Mouse (Mus musculus) stomach, embryonic 16.5 days (tissue): ENCODE results near the gene Pkp4. TPM values are rescaled to one million over a fixed set of nuclear protein-coding genes. Genes with fewer than 3 reads are reported as not detected.
A peak's percentile ranks its signal among the peaks of the same experiment; 100 is the strongest.

Source experiments
- ATAC-seq: fragments of 200-750 bp; cut with Nextera tagmentation; 2 replicates; pipeline ENCODE4 v1.8.0; 2017; ENCODE audit warnings: moderate number of reproducible peaks, moderate TSS enrichment; ENCODE audit not compliant: insufficient read depth, low FRiP score
- H3K27ac ChIP-seq: fragments of 300-500 bp; sonication (generic); 2 replicates; pipeline ENCODE4 v1.5.1; 2014; ENCODE audit warnings: low read length
- H3K27me3 ChIP-seq: fragments of 300-500 bp; sonication (generic); 2 replicates; pipeline ENCODE4 v1.6.1; 2014; ENCODE audit warnings: low read length, control low read depth, mixed read lengths; ENCODE audit not compliant: control insufficient read depth, insufficient read depth
- H3K36me3 ChIP-seq: fragments of 300-500 bp; sonication (generic); 2 replicates; pipeline ENCODE4 v1.6.1; 2014; ENCODE audit warnings: low read length; ENCODE audit not compliant: control insufficient read depth, insufficient read depth
- H3K4me1 ChIP-seq: fragments of 300-500 bp; sonication (generic); 2 replicates; pipeline ENCODE4 v1.6.1; 2014; ENCODE audit warnings: low read length, control low read depth, mixed read lengths; ENCODE audit not compliant: control insufficient read depth, insufficient read depth
- H3K4me2 ChIP-seq: fragments of 300-500 bp; sonication (generic); 2 replicates; pipeline ENCODE4 v1.6.1; 2014; ENCODE audit warnings: low read depth, low read length, mixed read lengths
- H3K4me3 ChIP-seq: fragments of 300-500 bp; sonication (generic); replicated peaks from 2 replicates; pipeline ENCODE4 v1.5.1; 2014; ENCODE audit warnings: mild to moderate bottlenecking, low read length
- H3K9ac ChIP-seq: fragments of 300-500 bp; sonication (generic); 2 replicates; pipeline ENCODE4 v1.6.1; 2014; ENCODE audit warnings: low read length
- H3K9me3 ChIP-seq: fragments of 300-500 bp; sonication (generic); replicated peaks from 2 replicates; pipeline ENCODE4 v1.6.1; 2016; ENCODE audit warnings: low read length, control low read depth; ENCODE audit not compliant: control insufficient read depth
- WGBS: fragments of 180-500 bp; shearing (Covaris S2); extraction: QIAGEN DNeasy Blood & Tissue Kit; methylation state at CpG from one replicate; pipeline ENCODE4 v1.1.7; 2014; 5-methylcytosine and 5-hydroxymethylcytosine counted together
- polyA plus RNA-seq: library from polyadenylated mRNA; unstranded; fragments of >200 nt; fragmentation: Nextera tagmentation; extraction: Ambion mirVana; gene quantifications from 2 replicates; pipeline ENCODE4 v1.2.1, GENCODE M21; 2015

Gene Pkp4
- polyA plus RNA-seq, 1 experiment from 2014 or later = 30.0 TPM

DNA sequence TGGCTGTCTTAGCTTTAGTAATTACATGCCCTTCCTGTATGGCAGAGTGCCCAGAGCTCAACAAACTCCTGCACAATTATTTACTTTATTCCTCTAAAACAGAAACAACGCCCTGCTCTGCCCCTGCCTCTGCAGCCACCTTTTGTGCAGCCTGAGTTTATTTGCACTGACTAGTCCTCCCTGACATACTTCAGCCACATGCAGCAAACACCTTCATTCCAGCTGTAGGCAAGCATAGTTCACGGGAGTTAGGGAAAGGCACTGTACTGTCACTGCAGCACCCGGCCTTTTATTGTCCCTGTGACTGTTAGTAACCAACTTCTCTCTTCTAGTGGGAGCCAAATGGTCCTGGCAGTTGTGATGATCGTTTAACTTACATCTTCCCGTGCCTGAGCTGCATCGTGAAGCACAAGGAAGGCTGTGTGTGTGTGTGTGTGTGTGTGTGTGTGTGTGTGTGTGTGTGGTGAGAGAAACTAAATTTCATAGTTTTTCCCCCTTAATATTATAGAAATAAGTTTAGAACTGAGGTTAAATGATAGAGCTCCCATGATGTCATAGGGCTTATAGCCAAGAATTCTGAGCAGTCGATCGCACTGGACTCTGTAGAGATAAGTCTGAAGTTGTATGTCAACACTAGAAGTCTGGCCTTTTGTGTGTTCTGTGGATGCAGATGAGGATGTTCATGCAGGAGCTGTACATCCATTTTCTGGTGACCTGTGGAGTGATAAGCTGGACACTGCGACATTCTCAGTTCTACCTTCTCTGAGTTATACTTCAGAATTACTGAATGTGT is 59.5 kb downstream of the Pkp4 start:
- Histone ChIP-seq H3K9ac (no peak overlapping the region), H3K27me3 (no peaks in the 10 kb centered on the region), H3K27ac (peak overlapping the region; percentile 61), H3K4me2 (peak overlapping the region; percentile 22; the same call in 1 of the 2 replicates), H3K9me3 (no peaks in the 10 kb centered on the region), H3K36me3 (no peaks in the 10 kb centered on the region), H3K4me1 (peaks cover 13% of the 10 kb centered on the region), H3K4me3 (no peak overlapping the region)
- 21% methylated on average over 9 of the region's 9 CpGs for WGBS
- ATAC-seq = peak; percentile 88; the same call in 1 of the 2 replicates

DNA sequence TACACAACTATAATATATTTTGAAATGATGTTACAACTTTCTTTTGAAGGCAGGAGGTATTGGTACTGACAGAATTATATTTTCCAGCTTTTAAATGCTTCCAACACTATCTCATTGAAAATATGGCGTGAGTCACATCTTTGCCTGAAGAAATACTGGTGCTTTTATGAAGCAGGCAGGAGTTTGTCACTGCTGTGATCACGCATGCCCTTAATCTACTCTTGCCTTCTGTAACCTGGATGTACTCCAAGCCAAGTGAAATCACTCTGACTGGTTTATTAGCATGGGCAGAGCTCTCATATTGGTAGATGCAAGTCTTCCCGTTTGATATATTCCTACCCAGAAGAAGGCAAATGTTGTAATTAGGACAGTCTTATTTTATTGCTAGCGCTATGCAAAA is 65.7 kb downstream of the Pkp4 start:
- no peaks in the 10 kb centered on the region for H3K9me3 ChIP-seq
- H3K9ac ChIP-seq = no peak overlapping the region
- no peak overlapping the region for H3K4me3 ChIP-seq
- 80% methylated on average over 4 of the region's 4 CpGs for WGBS
- H3K27me3 ChIP-seq = no peaks in the 10 kb centered on the region
- H3K4me1 ChIP-seq = no peaks in the 10 kb centered on the region; the same call in 1 of the 2 replicates
- H3K4me2 ChIP-seq = no peak overlapping the region
- H3K36me3 ChIP-seq = no peaks in the 10 kb centered on the region
- ATAC-seq = no peak
- H3K27ac ChIP-seq = no peak overlapping the region

DNA sequence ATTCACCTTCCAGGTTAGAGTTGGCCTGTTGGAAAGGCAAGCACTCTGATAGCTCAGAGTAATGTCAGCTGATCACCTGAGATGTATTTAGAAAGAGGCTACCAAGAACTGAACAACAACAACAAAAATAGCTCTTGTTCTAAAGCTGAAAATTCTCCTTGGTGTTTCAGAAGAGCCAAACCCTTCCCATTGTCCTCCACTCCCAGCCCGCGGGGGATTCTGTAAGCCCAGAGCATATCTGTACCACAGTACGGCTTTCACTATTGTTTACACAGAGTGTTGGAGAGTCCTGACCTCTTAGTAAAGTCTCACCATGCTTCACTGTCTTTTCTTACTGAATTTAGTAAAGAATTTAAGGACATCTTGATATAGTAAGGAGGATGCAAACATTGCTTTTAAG is 66.4 kb downstream of the Pkp4 start:
- Histone ChIP-seq H3K9ac (no peak overlapping the region), H3K4me1 (no peaks in the 10 kb centered on the region; the same call in 1 of the 2 replicates), H3K27ac (no peak overlapping the region), H3K9me3 (no peaks in the 10 kb centered on the region), H3K4me2 (no peak overlapping the region), H3K36me3 (no peaks in the 10 kb centered on the region), H3K27me3 (no peaks in the 10 kb centered on the region), H3K4me3 (no peak overlapping the region)
- WGBS = 52% methylated on average over 3 of the region's 3 CpGs
- no peak for ATAC-seq

DNA sequence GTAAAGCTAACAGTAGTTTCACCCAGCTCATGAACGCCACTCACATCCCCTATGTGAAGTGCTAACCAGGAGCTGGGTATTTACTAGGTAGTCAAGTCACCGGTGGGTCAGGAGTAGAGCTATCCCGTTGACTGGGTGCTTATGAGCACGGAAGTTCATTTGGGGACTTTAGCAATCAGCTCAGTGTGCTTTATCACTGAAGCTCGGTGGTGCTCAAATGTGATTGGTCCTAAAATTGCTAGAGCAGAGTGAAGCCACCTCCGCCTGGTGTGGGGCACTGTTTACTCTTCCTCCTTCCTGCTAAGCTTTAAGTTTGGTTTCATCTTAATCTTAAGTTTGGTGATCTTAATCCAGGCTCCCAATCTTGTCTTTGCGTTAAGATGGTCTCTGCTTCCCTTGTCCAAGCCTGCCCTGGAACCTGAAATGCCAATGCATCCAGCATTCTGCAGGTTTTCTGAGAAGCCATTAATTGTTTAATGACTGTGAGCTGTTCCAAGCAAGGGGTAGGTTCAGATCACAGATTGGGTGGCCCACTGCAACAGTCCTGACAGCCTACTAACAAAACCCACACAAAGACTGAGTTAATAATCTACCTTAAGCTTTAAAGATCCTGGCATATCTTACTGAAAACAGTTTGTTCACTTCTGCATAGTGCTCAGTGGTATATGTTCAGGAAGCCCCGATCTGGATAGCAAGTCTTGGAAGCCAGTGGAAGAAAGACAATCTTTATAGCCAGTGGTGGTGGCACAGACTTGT is 67.0 kb downstream of the Pkp4 start:
- no peaks in the 10 kb centered on the region for H3K9me3 ChIP-seq

DNA sequence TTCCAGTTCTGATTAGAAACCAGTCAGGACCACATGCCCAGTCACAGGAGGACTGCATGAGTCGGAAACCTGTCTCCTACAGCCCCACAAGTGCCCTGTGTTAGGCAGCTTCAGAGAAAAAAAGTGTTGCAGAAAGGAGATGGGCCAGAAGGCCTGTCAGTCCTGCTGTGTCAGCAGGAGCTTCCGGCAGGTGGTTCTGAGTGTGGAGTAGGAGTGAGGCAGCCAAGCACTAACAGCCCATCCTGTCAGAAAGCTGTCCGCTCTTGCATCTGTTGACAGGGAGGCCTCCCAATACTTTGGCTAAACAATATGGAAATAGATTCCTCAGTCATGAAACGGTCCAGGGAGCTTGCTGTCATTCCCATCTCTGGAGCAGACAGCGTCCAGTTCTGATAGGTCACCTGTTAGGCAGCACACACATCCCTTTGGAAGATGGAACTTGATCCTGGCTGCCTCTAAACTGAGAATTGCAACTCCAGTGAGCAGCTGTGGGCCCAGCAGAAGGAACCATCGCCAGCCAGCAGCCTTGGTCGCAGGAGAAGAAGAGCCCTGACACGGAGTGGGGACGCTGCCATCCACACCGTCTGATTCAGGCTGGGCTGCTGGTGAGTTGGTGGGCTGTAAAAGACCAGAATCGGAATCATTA is 68.7 kb downstream of the Pkp4 start:
- H3K9me3 ChIP-seq = no peaks in the 10 kb centered on the region
- no peak overlapping the region for H3K27ac ChIP-seq
- H3K4me2 ChIP-seq = no peak overlapping the region
- no peaks in the 10 kb centered on the region for H3K27me3 ChIP-seq
- H3K4me3 ChIP-seq = no peak overlapping the region
- no peaks in the 10 kb centered on the region for H3K36me3 ChIP-seq
- H3K4me1 ChIP-seq = peaks cover 2% of the 10 kb centered on the region; the same call in 1 of the 2 replicates
- no peak for ATAC-seq
- 88% methylated on average over 11 of the region's 11 CpGs for WGBS
- no peak overlapping the region; the same call in 1 of the 2 replicates for H3K9ac ChIP-seq

More for the DNA sequence above, 67.0 kb downstream of the Pkp4 start:
- 60% methylated on average over 8 of the region's 8 CpGs for WGBS
- no peaks in the 10 kb centered on the region for H3K36me3 ChIP-seq
- no peaks in the 10 kb centered on the region; the same call in 1 of the 2 replicates for H3K4me1 ChIP-seq
- no peak overlapping the region; the same call in 1 of the 2 replicates for H3K27ac ChIP-seq
- no peaks in the 10 kb centered on the region for H3K27me3 ChIP-seq
- peak; percentile 60; the same call in 1 of the 2 replicates for ATAC-seq
- no peak overlapping the region for H3K4me3 ChIP-seq
- H3K4me2 ChIP-seq = no peak overlapping the region
- no peak overlapping the region for H3K9ac ChIP-seq

DNA sequence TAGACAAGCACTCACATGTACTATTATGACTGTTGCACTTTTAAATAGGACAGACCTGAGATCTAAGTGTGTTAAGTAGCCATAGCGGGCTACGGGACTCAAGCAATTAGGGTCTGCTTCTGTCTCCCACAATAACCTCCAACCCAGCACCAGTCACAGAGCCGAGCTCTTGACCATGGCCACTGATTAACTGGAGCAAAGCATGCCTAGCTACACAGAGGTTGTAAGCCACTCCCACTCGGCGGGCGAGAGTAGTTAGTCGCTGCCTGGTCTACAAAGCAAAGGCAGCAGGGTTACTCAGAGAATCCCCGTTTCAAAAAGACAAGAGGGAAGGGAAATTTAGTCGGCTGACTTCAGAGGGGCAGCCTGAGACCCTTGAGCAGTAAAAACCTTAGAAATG is 70.0 kb downstream of the Pkp4 start:
- Histone ChIP-seq H3K27ac (no peak overlapping the region), H3K9me3 (no peaks in the 10 kb centered on the region), H3K27me3 (no peaks in the 10 kb centered on the region), H3K4me3 (no peak overlapping the region), H3K4me2 (no peak overlapping the region), H3K36me3 (no peaks in the 10 kb centered on the region), H3K4me1 (peaks cover 2% of the 10 kb centered on the region; the same call in 1 of the 2 replicates), H3K9ac (no peak overlapping the region)
- 58% methylated on average over 9 of the region's 9 CpGs for WGBS
- ATAC-seq = no peak

DNA sequence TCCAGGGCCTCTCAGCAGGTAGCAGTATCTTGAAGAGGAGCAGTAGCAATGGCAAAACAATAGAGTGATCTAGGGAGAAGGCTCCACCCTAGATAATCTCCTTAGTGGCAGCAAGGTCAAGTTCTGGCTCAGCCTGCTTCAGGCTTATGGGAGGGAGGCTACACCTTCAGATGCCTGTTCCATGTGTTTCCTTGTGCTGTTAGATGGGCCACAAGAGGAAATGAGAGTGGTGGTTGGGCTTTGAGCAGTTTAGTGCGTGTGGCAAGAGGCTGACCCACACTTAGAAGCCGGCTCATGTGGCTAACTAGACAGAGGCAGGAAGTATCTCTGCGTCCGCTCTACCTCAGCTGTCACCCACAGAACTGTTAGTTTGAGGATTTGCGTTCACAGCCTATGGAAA is 70.9 kb downstream of the Pkp4 start:
- Histone ChIP-seq H3K4me2 (no peak overlapping the region), H3K9ac (no peak overlapping the region), H3K4me1 (peaks cover 2% of the 10 kb centered on the region; the same call in 1 of the 2 replicates), H3K27ac (no peak overlapping the region), H3K4me3 (no peak overlapping the region), H3K27me3 (no peaks in the 10 kb centered on the region), H3K9me3 (no peaks in the 10 kb centered on the region), H3K36me3 (no peaks in the 10 kb centered on the region)
- ATAC-seq = 0 out of 2 replicates have a peak, but pooled peaks have one; percentile 19
- 80% methylated on average over 5 of the region's 5 CpGs for WGBS

DNA sequence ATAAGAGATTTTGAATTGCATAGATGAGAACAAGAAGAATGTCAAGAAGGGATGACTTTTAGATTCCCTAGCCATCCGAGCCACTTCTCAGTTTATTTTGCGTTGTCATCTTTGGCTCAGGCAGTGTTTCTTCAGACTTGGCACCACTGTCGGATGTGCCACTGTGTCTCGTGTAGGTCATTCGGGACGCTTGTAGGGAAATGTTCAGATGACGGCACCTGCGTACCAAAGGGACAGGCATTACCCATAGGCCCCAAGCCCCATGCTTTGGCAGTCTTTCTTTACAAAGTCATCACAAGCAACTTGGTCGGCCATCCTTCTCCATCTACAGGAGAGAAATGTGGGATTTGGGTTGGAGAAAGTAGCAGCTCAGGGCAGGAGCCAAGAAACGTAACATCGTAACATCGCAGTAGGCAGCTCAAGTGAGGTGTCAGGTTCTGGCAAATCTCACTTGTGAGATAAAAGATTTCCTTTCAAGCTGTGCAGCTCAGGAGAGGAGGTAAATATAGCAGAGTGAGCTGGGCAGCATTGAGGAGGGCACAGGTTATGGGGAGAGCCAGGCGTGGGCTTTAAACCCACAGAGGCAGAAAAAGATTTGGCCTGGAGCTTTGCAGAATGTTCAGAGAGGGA is 72.8 kb downstream of the Pkp4 start:
- ATAC-seq = no peak
- WGBS = 86% methylated on average over 13 of the region's 13 CpGs
- Histone ChIP-seq H3K9me3 (no peaks in the 10 kb centered on the region), H3K4me2 (no peak overlapping the region), H3K27ac (no peak overlapping the region), H3K36me3 (peaks cover 3% of the 10 kb centered on the region; the same call in 1 of the 2 replicates), H3K4me3 (no peak overlapping the region), H3K4me1 (peaks cover 2% of the 10 kb centered on the region; the same call in 1 of the 2 replicates), H3K9ac (no peak overlapping the region), H3K27me3 (no peaks in the 10 kb centered on the region)
